Mouse (Mus musculus) left cerebral cortex, postnatal 14 days (tissue): ENCODE measurements around the gene Zkscan2. TPM values are rescaled to one million over a fixed set of nuclear protein-coding genes. Genes with fewer than 3 reads are reported as not detected.

Experiments used
- DNase-seq, 2 experiments: peaks; one replicate each; pipeline ENCODE4 v3.0.0; 2021 to 2022; ENCODE audit warnings: low spot score in 2 of 2, mixed read lengths in 1 of 2
- intact Hi-C: fragments of 180-260 bp; cut with DNase I; formaldehyde crosslinking; loops from one replicate; pipeline ENCODE4 v1.15.1; 2025
- long read RNA-seq, 2 experiments: library from polyadenylated mRNA; stranded (forward); transcript quantifications; one replicate each; pipeline ENCODE4 v2.0.0; 2021
- total RNA-seq, 2 experiments: library from RNA; stranded (reverse); gene quantifications; 2 replicates each; pipeline ENCODE4 v1.2.3; 2021

The Zkscan2 gene
- total RNA-seq, result 10 to 100 TPM; 17.1 to 19.3 TPM
- long read RNA-seq, experiment 1, full-length matches to known transcripts, result 1 of 7 reads
- long read RNA-seq, experiment 1, partial matches to known transcripts, result 3 of 7 reads
- long read RNA-seq, experiment 1, other reads (novel, unspliced or antisense), result 3 of 7 reads
- long read RNA-seq, experiment 2, partial matches to known transcripts, result 0 of 3 reads
- long read RNA-seq, experiment 2, other reads (novel, unspliced or antisense), result 2 of 3 reads

DNA sequence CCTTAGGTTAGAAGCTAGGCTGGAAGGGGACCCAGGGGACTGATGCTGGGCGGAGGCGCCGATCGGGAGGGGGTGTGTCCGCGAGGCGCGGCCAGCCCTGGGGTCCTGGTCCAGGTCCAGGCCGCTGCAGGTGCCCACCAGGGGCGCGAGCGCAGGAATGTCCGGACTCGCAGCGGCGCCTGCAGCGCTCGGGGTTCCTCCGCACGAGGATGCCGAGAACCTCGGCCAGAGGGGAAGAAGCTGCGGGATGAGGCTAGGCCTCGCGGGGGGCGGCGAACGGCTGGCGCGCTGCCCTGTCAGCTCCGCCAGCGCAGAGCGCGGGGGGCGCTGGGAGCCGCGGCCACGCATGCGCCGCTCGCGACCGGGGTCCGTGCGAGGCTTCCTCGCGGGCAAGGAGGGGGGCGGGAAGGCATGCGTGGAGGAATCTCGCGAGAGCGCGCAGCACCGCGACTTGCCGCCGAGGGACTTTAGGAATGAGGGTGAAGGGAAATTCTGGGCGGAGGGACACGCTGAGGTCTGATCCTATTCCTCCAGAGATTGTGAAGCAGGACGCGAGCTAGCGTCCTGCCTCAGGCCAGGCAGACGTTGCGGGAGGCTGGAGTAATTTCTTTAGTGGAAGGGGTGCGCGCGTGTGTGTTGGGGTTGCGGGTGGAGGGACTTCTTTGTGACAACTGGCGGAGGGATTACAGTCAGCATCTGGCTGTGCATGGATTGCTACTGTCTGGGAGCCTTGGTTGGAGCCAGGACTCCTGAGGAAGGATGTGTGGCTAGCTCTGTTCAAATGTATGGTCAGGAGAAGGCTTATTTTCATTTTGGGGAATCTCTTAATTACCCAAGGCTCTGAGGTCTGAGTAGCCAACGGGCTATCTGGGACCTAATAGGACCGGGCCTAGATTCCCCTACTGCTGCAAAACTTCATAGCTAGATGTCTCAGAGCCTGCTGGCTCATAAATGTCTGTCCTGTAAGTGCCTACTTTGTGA is at the start of gene Zkscan2:
Gene Zkscan2 (minus strand): TSS at position 211 of the 981 bp plus-strand sequence.
- intact Hi-C loops, result no loop called here
- peak; percentile 95 for DNase-seq

- no peak for DNase-seq
- intact Hi-C loops, result loop anchor here (10.0 kb wide), 2 partner anchors 456 to 1866 kb away; partner anchors contain the start of gene Hs3st4
These were observed 28.9 kb upstream of the Zkscan2 start for GRCm38 (mm10) chr7:123529190-123529589.

GRCm38 (mm10) chr7:123525761-123526160 is 25.5 kb upstream of the Zkscan2 start:
- no peak for DNase-seq
- intact Hi-C loops, result loop anchor here (10.0 kb wide), 2 partner anchors 459 to 1869 kb away; partner anchors contain the start of gene Hs3st4

DNA sequence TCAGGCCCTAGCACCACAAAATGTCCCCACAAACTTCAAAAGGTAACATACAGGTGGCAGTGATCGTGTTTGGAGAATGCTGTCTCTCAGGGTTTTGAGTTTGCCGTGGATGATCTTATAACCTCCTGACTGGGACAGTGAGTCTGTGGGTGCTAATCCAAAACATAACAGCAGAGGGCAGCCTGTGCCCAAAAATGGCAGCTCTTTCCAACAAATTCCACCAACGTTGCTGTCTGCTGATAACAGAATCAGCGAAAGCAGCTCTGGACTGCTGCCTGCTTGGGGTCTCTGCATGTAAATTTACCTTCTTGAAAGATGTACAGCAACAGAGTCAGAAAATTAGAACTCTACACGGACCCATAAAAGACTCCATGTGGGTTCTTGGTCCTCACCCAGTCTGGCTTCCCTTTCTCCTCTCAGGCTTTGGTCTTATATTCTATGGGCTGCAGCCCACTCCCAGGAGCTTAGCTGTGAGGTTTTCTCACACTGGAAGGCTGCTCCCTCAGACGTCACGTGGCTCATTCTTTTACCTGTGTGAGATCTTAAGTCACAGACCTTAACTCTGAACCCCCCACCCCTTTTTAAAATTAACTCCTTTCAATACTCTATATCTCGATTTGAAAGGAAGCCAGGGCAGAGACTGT is 24.1 kb upstream of the Zkscan2 start:
- intact Hi-C loops, result loop anchor here (5.0 to 10.0 kb wide), 3 partner anchors 460 to 1870 kb away; partner anchors contain the start of gene Hs3st4
- DNase-seq, result peak; percentile 81 to 89

DNA sequence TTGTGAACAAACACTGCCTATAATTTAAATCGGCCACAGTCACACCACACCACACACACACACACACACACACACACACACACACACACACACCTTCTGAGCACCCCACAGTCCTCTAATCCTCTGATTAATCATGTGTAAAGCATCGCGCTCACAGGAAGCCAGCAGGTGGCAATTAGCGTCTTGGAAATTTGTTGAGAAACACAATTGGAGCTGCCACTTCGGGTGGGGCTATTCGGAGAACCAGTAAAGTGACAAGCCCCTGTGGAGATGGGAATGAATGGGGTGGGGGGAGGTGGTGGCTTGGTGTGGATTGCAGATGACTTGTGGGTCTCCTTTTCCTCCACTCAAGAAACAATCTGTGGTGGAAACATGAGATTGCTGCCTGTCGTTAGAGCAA is 7.7 kb upstream of the Zkscan2 start:
- DNase-seq, result no peak
- intact Hi-C loops, result no loop called here

DNA sequence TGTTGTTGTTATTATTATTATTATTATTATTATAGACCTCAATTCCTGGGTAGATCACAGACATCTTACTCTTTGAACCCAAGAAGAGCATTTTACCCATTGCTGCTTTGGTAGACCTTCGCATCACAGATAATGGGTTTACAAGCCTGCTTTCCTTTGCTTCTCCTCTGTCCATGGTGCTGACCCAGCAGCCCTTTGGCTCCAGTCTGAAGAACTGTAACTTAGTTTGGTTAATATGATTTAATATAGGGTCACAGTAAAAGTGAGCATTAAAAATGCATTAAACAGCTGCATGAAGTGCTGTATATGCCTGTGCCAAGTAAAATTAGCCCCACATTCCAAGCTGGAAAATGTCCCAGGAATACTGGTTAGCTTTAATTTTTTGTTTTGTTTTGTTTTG is 3.1 kb upstream of the Zkscan2 start:
- DNase-seq, result no peak
- intact Hi-C loops, result no loop called here

- DNase-seq, result peak; percentile 8 to 16
- intact Hi-C loops, result no loop called here
These were observed 589 bp downstream of the Zkscan2 start for GRCm38 (mm10) chr7:123499481-123500238.

- DNase-seq, result peak; percentile 31 to 49
- intact Hi-C loops, result no loop called here
These were observed 12.5 kb downstream of the Zkscan2 start for GRCm38 (mm10) chr7:123487703-123488102.

DNA sequence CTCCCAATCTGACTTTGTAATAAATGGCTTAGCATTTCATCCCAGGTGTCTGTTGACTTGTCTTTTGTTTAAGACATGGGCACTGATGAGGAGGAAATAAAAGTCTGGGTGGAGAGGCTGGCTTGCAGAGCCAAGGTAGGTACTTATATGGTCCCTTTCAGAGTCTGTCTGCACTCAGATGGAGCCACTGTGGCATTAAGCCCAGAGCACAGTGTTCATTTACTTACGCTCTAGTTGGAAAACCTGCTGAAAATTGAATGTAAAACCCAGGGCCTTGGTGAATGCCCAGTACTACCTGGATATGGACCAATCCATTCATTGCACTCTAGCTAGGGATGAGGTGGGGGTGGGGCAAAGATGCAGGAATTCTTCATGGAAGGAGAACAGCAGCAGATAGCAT is 32.3 kb downstream of the Zkscan2 start:
- intact Hi-C loops, result loop anchor here (5.0 to 10.0 kb wide), 3 partner anchors 61 to 521 kb away; no protein-coding TSS in a partner anchor

GRCm38 (mm10) chr7:123465692-123466387 is 34.4 kb downstream of the Zkscan2 start:
- intact Hi-C loops, result loop anchor here (2.0 to 10.0 kb wide), 4 partner anchors 59 to 519 kb away; no protein-coding TSS in a partner anchor
- peak; percentile 55 to 83 for DNase-seq

More for the DNA sequence above, 32.3 kb downstream of the Zkscan2 start:
- no peak for DNase-seq

DNA sequence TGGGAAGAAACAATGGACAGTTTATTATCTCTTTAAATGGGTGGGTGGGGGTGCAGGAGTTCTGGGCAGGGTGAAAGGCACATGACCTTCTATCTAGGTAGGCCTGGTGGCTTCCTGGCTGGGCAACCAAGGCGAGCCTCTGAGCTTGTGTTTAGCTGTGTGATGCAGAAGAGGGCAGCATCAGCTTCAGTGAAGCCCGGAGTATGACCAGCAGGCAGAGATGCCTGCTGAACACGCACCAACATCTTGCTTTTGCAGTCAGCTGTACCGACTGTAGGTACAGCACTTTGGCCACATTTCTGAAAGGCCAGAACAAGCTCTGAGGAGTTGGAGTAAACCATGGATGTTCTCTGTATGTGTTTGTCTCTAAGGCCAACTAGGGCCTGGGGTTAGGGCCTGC is 36.7 kb downstream of the Zkscan2 start:
- intact Hi-C loops, result loop anchor here (10.0 kb wide), 1 partner anchor 449 kb away; no protein-coding TSS in a partner anchor
- no peak for DNase-seq

DNA sequence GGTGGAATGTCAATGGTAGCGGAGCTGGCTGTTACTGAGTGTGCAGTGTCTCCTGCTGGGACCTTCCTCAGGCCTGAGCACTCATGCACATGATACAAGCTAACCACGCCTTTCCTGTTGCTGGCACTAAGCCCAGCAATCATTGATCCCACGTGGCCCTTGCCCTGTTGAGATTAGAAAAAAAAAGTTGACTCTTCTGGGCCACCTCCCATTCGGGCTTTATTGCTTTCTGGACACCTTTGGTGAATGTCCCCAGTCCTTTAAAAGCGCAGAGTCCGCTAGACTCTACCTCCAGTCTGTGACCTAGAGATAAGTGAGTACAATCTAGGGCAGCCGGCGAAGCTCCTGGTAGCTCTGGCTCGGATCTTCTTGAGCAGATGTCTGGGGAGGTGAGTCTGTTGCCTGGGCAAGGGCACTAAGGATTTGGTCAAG is 38.2 kb downstream of the Zkscan2 start, which contains the start of gene Aqp8:
Gene Aqp8 (plus strand): TSS at position 222 of the 432 bp plus-strand sequence.
- DNase-seq, result no peak
- intact Hi-C loops, result loop anchor here (10.0 kb wide), 1 partner anchor 447 kb away; no protein-coding TSS in a partner anchor

DNA sequence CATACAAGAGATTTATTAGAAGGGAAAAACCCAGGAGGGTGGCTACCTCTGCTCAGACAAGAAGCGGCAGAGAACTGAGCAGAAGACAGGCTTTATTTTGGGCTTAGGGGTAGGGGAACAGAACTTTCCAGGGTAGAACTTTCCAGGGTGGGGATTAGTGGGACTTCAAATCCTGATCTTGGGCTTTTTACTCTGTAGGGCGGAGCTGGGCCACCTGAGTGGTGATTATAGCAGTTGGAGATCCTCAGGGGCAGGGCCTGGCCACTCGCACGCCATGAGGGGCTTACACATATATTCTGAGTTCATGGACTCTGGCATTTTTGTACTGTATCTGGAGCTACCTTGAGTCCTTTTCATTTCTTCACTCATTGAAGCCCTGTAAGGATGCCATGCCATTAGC is 38.9 kb downstream of the Zkscan2 start:
- intact Hi-C loops, result loop anchor here (10.0 kb wide), 1 partner anchor 447 kb away; no protein-coding TSS in a partner anchor
- no peak for DNase-seq

GRCm38 (mm10) chr7:123459247-123459646 is 41.0 kb downstream of the Zkscan2 start:
- DNase-seq, result no peak
- intact Hi-C loops, result no loop called here

DNA sequence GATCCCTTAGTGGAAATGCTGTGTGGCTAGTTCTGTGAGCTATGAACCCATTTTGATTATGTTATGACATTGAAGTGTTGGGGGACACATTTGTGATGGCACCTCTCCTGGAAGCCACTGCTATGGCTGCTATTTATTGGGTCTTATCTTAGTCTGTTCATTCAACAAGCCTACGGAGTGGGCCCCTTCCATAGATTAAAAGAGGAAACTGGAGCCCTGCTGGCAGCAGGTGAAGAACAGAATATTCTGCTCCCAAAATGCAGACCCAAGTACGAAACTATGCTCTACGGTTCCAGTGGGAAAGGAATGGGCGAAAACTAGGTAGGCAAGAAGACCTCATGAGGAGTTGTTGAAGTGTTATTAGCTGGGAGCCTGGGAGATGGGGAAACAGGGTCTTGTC is 41.9 kb downstream of the Zkscan2 start:
- intact Hi-C loops, result no loop called here
- no peak for DNase-seq

DNA sequence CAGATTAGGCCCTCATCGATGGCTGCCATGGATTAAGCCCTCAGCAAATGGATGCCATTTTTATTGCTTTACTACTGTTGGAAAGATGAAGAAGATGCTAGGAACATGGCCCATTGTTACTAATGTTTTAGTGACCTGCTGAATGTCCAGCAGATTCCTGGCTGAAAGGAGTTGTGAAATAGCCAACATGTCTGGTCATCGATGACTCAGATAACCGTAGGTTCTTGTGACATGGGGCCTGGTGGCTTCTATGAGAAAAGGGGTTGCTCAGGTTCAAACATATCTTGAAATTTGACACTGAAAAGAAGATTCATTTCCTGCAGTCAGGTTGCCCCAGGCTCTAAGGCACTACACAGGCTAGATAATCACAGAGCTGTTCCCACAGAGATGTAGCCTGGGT is 45.2 kb downstream of the Zkscan2 start:
- intact Hi-C loops, result no loop called here
- no peak for DNase-seq

GRCm38 (mm10) chr7:123453066-123453465 is 47.2 kb downstream of the Zkscan2 start:
- DNase-seq, result no peak
- intact Hi-C loops, result no loop called here

- DNase-seq, result no peak
- intact Hi-C loops, result no loop called here
These were observed 47.7 kb downstream of the Zkscan2 start for GRCm38 (mm10) chr7:123452551-123452950.
